Mouse (Mus musculus) common myeloid progenitor, adult 5-6 weeks (primary cell): Measurements from ENCODE around the gene Spocd1. TPM values are rescaled to one million over a fixed set of nuclear protein-coding genes. Genes with fewer than 3 reads are reported as not detected.
A peak's percentile ranks its signal among the peaks of the same experiment; 100 is the strongest.

Source experiments
- ATAC-seq: replicated peaks from 2 replicates; pipeline ENCODE4 v1.8.0; 2016; ENCODE audit warnings: low read depth, mild to moderate bottlenecking, moderate TSS enrichment, inconsistent platforms; ENCODE audit not compliant: poor library complexity, severe bottlenecking
- total RNA-seq: library from RNA; stranded (forward); fragments of 200-1000, 187-1606 nt; gene quantifications from 2 replicates; pipeline ENCODE4 v1.2.3, GENCODE M21; 2017

Gene Spocd1
- total RNA-seq, 1 experiment from 2014 or later: 0.05 TPM

- ATAC-seq: 0 out of 2 replicates have a peak, but pooled peaks have one; percentile 37
Observed at GRCm38 (mm10) chr4:129996015-129996414, 67.0 kb downstream of the Spocd1 start.

- no peak for ATAC-seq
Observed at GRCm38 (mm10) chr4:129998124-129998523, 69.1 kb downstream of the Spocd1 start.

- ATAC-seq: 0 out of 2 replicates have a peak, but pooled peaks have one; percentile 40
Observed at GRCm38 (mm10) chr4:130001710-130002109, 72.7 kb downstream of the Spocd1 start.

GRCm38 (mm10) chr4:130002157-130002556 lies 73.1 kb downstream of the Spocd1 start:
- no peak for ATAC-seq

GRCm38 (mm10) chr4:130005593-130005992 lies 76.5 kb downstream of the Spocd1 start:
- no peak for ATAC-seq

GRCm38 (mm10) chr4:130006533-130006932 lies 77.5 kb downstream of the Spocd1 start:
- peak; percentile 74 for ATAC-seq

Other genes with a start within 250 kb of the Spocd1 start
- gene Tmem39b, start 232.4 kb upstream of the Spocd1 start, total RNA-seq: 7.9 and 9.6 TPM in 2 replicates
- gene Khdrbs1, start 186.9 kb upstream of the Spocd1 start, total RNA-seq: 102 and 120 TPM in 2 replicates
- gene Ptp4a2, start 118.0 kb upstream of the Spocd1 start, total RNA-seq: 364 and 441 TPM in 2 replicates
- 0.87 and 1.7 TPM in 2 replicates for gene Adgrb2, start 55.6 kb downstream of the Spocd1 start, total RNA-seq
- 4.6 and 4.8 TPM in 2 replicates for gene Col16a1, start 118.6 kb downstream of the Spocd1 start, total RNA-seq
- 14.0 and 14.9 TPM in 2 replicates for gene Pef1, start 173.3 kb downstream of the Spocd1 start, total RNA-seq
- not detected in 2 replicates for gene Hcrtr1, start 210.1 kb downstream of the Spocd1 start, total RNA-seq
- 3.5 and 4.8 TPM in 2 replicates for gene Tinagl1, start 245.9 kb downstream of the Spocd1 start, total RNA-seq